Mouse (Mus musculus) MEL (cell line): ENCODE results near the gene Cpsf6. TPM values are rescaled to one million over a fixed set of nuclear protein-coding genes. Genes with fewer than 3 reads are reported as not detected.

Experiments
- DNase-seq: peaks from one replicate; pipeline ENCODE4 v3.0.0; 2011; ENCODE audit warnings: low read depth, low spot score
- H3K27ac ChIP-seq: 2 replicates; pipeline ENCODE4 v1.5.1; 2012; ENCODE audit warnings: low read depth, mild to moderate bottlenecking, control low read depth, low read length, moderate library complexity; ENCODE audit not compliant: control insufficient read depth
- H3K27me3 ChIP-seq, 2 experiments: fragments of 150-350 bp in 1 of 2; sonication (generic) in 1 of 2; 2 replicates each; pipeline ENCODE4 v1.6.1; 2012; ENCODE audit warnings: low read length in 2 of 2, mild to moderate bottlenecking in 2 of 2, improper control_type of control experiment in 1 of 2, moderate library complexity in 1 of 2; ENCODE audit not compliant: insufficient read depth in 2 of 2, control insufficient read depth in 1 of 2
- H3K36me3 ChIP-seq, 2 experiments: 2 replicates each; pipeline ENCODE4 v1.6.1; 2012 to 2014; ENCODE audit warnings: low read length in 2 of 2, improper control_type of control experiment in 1 of 2, inconsistent platforms in 1 of 2, mild to moderate bottlenecking in 1 of 2; ENCODE audit not compliant: insufficient read depth in 2 of 2, control insufficient read depth in 1 of 2
- H3K4me1 ChIP-seq, 2 experiments: fragments of 150-350 bp in 1 of 2; sonication (generic) in 1 of 2; 2 replicates each; pipeline ENCODE4 v1.6.1; 2012; ENCODE audit warnings: low read length in 2 of 2, improper control_type of control experiment in 1 of 2, mild to moderate bottlenecking in 1 of 2; ENCODE audit not compliant: insufficient read depth in 2 of 2, control insufficient read depth in 1 of 2
- H3K4me3 ChIP-seq, 2 experiments: fragments of 150-350 bp in 1 of 2; sonication (generic) in 1 of 2; 2 replicates each; pipeline ENCODE4 v1.5.1; 2012; ENCODE audit warnings: low read depth in 2 of 2, low read length in 2 of 2, mild to moderate bottlenecking in 2 of 2, moderate library complexity in 2 of 2, control low read depth in 1 of 2, improper control_type of control experiment in 1 of 2; ENCODE audit not compliant: control insufficient read depth in 1 of 2, insufficient read depth in 1 of 2
- H3K79me2 ChIP-seq: 2 replicates; pipeline ENCODE4 v1.6.1; 2012; ENCODE audit warnings: mild to moderate bottlenecking, low read length, moderate library complexity; ENCODE audit not compliant: control insufficient read depth, poor library complexity, insufficient read depth
- H3K9ac ChIP-seq: 2 replicates; pipeline ENCODE4 v1.6.1; 2012; ENCODE audit warnings: low read depth, mild to moderate bottlenecking, control low read depth, low read length, moderate library complexity; ENCODE audit not compliant: control insufficient read depth, poor library complexity, severe bottlenecking
- H3K9me3 ChIP-seq: fragments of 150-350 bp; sonication (generic); replicated peaks from 2 replicates; pipeline ENCODE4 v1.6.1; 2012; ENCODE audit warnings: mild to moderate bottlenecking, low read length, improper control_type of control experiment, moderate library complexity; ENCODE audit not compliant: insufficient read depth
- CHD1 ChIP-seq: IDR thresholded peaks from 2 replicates; pipeline ENCODE4 v1.6.1; 2012; ENCODE audit warnings: low read depth, mild to moderate bottlenecking, inconsistent platforms, low read length, improper control_type of control experiment
- CHD2 ChIP-seq: IDR thresholded peaks from 2 replicates; pipeline ENCODE4 v1.6.1; 2011; ENCODE audit warnings: low read length, improper control_type of control experiment
- CTCF ChIP-seq, 3 experiments: IDR thresholded peaks in 2 of 3; conservative IDR thresholded peaks in 1 of 3; 2 replicates each; pipeline ENCODE4 v1.5.1; 2011 to 2012; ENCODE audit warnings: low read length in 3 of 3, low read depth in 2 of 3, mild to moderate bottlenecking in 2 of 3, improper control_type of control experiment in 1 of 3, inconsistent platforms in 1 of 3, mixed read lengths in 1 of 3, moderate library complexity in 1 of 3; ENCODE audit not compliant: control insufficient read depth in 1 of 3, insufficient read depth in 1 of 3, poor library complexity in 1 of 3, severe bottlenecking in 1 of 3
- E2F4 ChIP-seq: IDR thresholded peaks from 2 replicates; pipeline ENCODE4 v1.6.1; 2011; ENCODE audit warnings: low read depth, low read length, improper control_type of control experiment, borderline replicate concordance
- EP300 ChIP-seq, 2 experiments: IDR thresholded peaks; 2 replicates each; pipeline ENCODE4 v1.6.1; 2011; ENCODE audit warnings: improper control_type of control experiment in 2 of 2, low read length in 2 of 2, low read depth in 1 of 2, mild to moderate bottlenecking in 1 of 2
- ETS1 ChIP-seq: IDR thresholded peaks from 2 replicates; pipeline ENCODE4 v1.6.1; 2012; ENCODE audit warnings: low read depth, mild to moderate bottlenecking, inconsistent platforms, low read length, improper control_type of control experiment, moderate library complexity
- GABPA ChIP-seq: IDR thresholded peaks from 2 replicates; pipeline ENCODE4 v1.6.1; 2012; ENCODE audit warnings: low read depth, mild to moderate bottlenecking, inconsistent platforms, low read length, improper control_type of control experiment, moderate library complexity
- HCFC1 ChIP-seq: IDR thresholded peaks from 2 replicates; pipeline ENCODE4 v1.6.1; 2012; ENCODE audit warnings: low read depth, mild to moderate bottlenecking, inconsistent platforms, low read length, improper control_type of control experiment, moderate library complexity
- JUND ChIP-seq: IDR thresholded peaks from 2 replicates; pipeline ENCODE4 v1.6.1; 2011; ENCODE audit warnings: low read depth, mild to moderate bottlenecking, improper control_type of control experiment, low read length
- KAT2A ChIP-seq: conservative IDR thresholded peaks from 2 replicates; pipeline ENCODE4 v1.6.1; 2012; ENCODE audit warnings: low read depth, low read length, improper control_type of control experiment, inconsistent platforms
- MAFK ChIP-seq: IDR thresholded peaks from 2 replicates; pipeline ENCODE4 v1.6.1; 2011; ENCODE audit warnings: low read depth, mild to moderate bottlenecking, low read length, improper control_type of control experiment, borderline replicate concordance
- MAX ChIP-seq: IDR thresholded peaks from 2 replicates; pipeline ENCODE4 v1.6.1; 2011; ENCODE audit warnings: low read length, improper control_type of control experiment
- MXI1 ChIP-seq: IDR thresholded peaks from 2 replicates; pipeline ENCODE4 v1.6.1; 2011; ENCODE audit warnings: mild to moderate bottlenecking, low read depth, low read length, improper control_type of control experiment
- MYC ChIP-seq: IDR thresholded peaks from 2 replicates; pipeline ENCODE4 v1.6.1; 2011; ENCODE audit warnings: low read depth, mild to moderate bottlenecking, low read length, improper control_type of control experiment, moderate library complexity
- NELFE ChIP-seq: IDR thresholded peaks from 2 replicates; pipeline ENCODE4 v1.6.1; 2011; ENCODE audit warnings: low read depth, low read length, improper control_type of control experiment
- NRF1 ChIP-seq: IDR thresholded peaks from 2 replicates; pipeline ENCODE4 v1.6.1; 2014; ENCODE audit warnings: low read depth, mild to moderate bottlenecking, inconsistent platforms, low read length, improper control_type of control experiment, moderate library complexity; ENCODE audit not compliant: poor library complexity, insufficient read depth, severe bottlenecking
- POLR2AphosphoS2 ChIP-seq: IDR thresholded peaks from 2 replicates; pipeline ENCODE4 v1.6.1; 2011; ENCODE audit warnings: low read length, improper control_type of control experiment
- POLR2AphosphoS5 ChIP-seq: IDR thresholded peaks from 2 replicates; pipeline ENCODE4 v1.6.1; 2012; ENCODE audit warnings: low read depth, borderline replicate concordance, mild to moderate bottlenecking, inconsistent platforms, low read length, moderate library complexity, mixed read lengths
- RCOR1 ChIP-seq: IDR thresholded peaks from 2 replicates; pipeline ENCODE4 v1.6.1; 2012; ENCODE audit warnings: low read depth, mild to moderate bottlenecking, inconsistent platforms, low read length, improper control_type of control experiment
- SIN3A ChIP-seq: IDR thresholded peaks from 2 replicates; pipeline ENCODE4 v1.6.1; 2012; ENCODE audit warnings: low read length, improper control_type of control experiment, inconsistent platforms
- TAL1 ChIP-seq: IDR thresholded peaks from 2 replicates; pipeline ENCODE4 v1.6.1; 2012; ENCODE audit warnings: mild to moderate bottlenecking, inconsistent platforms, low read length, moderate library complexity, mixed read lengths
- TBP ChIP-seq: IDR thresholded peaks from 2 replicates; pipeline ENCODE4 v1.8.0; 2011; ENCODE audit warnings: low read depth, low read length, improper control_type of control experiment
- TCF12 ChIP-seq: IDR thresholded peaks from 2 replicates; pipeline ENCODE4 v1.6.1; 2014; ENCODE audit warnings: low read depth, mild to moderate bottlenecking, inconsistent platforms, low read length, improper control_type of control experiment, moderate library complexity
- UBTF ChIP-seq: IDR thresholded peaks from 2 replicates; pipeline ENCODE4 v1.6.1; 2012; ENCODE audit warnings: low read depth, mild to moderate bottlenecking, inconsistent platforms, low read length, improper control_type of control experiment, moderate library complexity, borderline replicate concordance; ENCODE audit not compliant: insufficient read depth
- USF2 ChIP-seq, 2 experiments: IDR thresholded peaks; 2 replicates each; pipeline ENCODE4 v1.6.1; 2011 to 2012; ENCODE audit warnings: improper control_type of control experiment in 2 of 2, low read length in 2 of 2, borderline replicate concordance in 1 of 2, inconsistent platforms in 1 of 2, low read depth in 1 of 2, mild to moderate bottlenecking in 1 of 2; ENCODE audit not compliant: insufficient read depth in 1 of 2
- ZC3H11A ChIP-seq: IDR thresholded peaks from 2 replicates; pipeline ENCODE4 v1.6.1; 2012; ENCODE audit warnings: low read depth, mild to moderate bottlenecking, inconsistent platforms, low read length, improper control_type of control experiment
- ZNF384 ChIP-seq: IDR thresholded peaks from 2 replicates; pipeline ENCODE4 v1.6.1; 2012; ENCODE audit warnings: low read depth, mild to moderate bottlenecking, inconsistent platforms, low read length, improper control_type of control experiment
- polyA plus RNA-seq, 2 experiments: library from polyadenylated mRNA; stranded (reverse) in 1 of 2; unstranded in 1 of 2; fragments of >175 nt in 1 of 2; fragments of >200 nt in 1 of 2; gene quantifications; 2 replicates each; pipeline versions ENCODE4 v1.2.1 to v1.2.4; 2012; ENCODE audit warnings: low replicate concordance in 2 of 2, low read depth in 1 of 2; ENCODE audit not compliant: insufficient read length in 2 of 2, insufficient read depth in 1 of 2, missing spikeins in 1 of 2
- total RNA-seq: library from RNA; depleted of rRNA; stranded (reverse); fragments of 300-350 nt; gene quantifications from 2 replicates; pipeline ENCODE4 v1.2.3, GENCODE M21; 2012

Cpsf6 gene
- total and polyA plus RNA-seq, 3 experiments = 85.7 to 88.2 TPM; not detected in 1

DNA sequence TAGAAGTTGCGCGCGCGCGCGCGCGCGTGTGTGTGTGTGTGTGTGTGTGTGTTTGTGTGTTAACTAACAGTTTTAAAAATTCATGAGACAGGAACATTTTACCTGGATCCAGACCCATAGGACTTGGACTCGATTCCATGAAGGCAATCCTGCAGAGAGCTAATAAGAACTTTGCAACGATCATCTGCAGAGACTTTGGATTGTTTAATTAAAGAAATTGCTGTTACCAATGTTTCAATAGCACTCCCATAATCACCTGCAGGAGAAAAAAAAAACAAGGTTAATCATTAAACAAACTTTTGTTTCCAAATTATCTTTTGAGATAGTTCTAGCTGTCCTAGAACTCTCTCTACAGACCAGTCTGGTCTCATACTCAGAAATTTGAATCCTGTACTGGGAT, 20.9 kb downstream of the Cpsf6 start:
- TF ChIP-seq TBP (no peak), MAX (no peak), EP300 (IDR thresholded peaks at IDR 0.05; ENCODE audit: low read depth in 1 of 2, low read length in 2 of 2) (no peak), ZNF384 (no peak), POLR2AphosphoS2 (no peak), KAT2A (no peak), HCFC1 (no peak), TAL1 (no peak), ETS1 (no peak), CHD2 (no peak), CTCF (IDR thresholded peaks at IDR 0.05 in 2 of 3, conservative IDR thresholded peaks at IDR 0.05 in 1 of 3; ENCODE audit: control insufficient read depth in 1 of 3, insufficient read depth in 1 of 3, low read depth in 2 of 3, low read length in 3 of 3, poor library complexity in 1 of 3, severe bottlenecking in 1 of 3) (no peak), POLR2AphosphoS5 (no peak), TCF12 (no peak), SIN3A (no peak)
- Histone ChIP-seq H3K4me1 (no peaks in the 10 kb centered on the region), H3K27ac (no peak overlapping the region), H3K9ac (no peak overlapping the region), H3K4me3 (no peak overlapping the region), H3K9me3 (no peaks in the 10 kb centered on the region), H3K36me3 (peaks cover 0 to 69% of the 10 kb centered on the region in 2 experiments; a peak in 2 of 4 replicates), H3K79me2 (peaks cover 3% of the 10 kb centered on the region; the same call in 1 of the 2 replicates), H3K27me3 (no peaks in the 10 kb centered on the region)
- no peak for DNase-seq

DNA sequence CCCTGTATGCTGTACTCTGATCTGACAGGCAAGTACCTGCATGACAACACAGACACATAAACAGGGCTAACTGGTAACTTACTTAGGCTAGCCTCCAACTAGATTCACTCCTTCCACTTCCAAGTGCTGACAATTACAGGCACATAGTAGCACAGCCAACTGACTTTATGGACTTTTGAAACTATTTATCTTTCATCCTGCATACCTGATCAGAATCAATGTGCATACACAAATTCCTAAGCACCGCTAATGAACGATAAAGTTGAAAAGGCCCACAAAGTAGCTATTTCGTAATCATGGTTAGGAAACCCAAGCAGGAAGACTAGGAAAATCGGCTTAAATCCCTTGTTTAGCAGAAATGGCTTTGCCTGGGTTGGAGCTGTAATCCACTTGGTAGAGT, 36.8 kb downstream of the Cpsf6 start:
- Histone ChIP-seq H3K4me3 (no peak overlapping the region), H3K36me3 (peaks cover 3 to 20% of the 10 kb centered on the region in 2 experiments), H3K9me3 (no peaks in the 10 kb centered on the region), H3K27me3 (no peaks in the 10 kb centered on the region), H3K27ac (no peak overlapping the region), H3K79me2 (no peaks in the 10 kb centered on the region), H3K9ac (no peak overlapping the region), H3K4me1 (peaks cover 0 to 3% of the 10 kb centered on the region in 2 experiments; a peak in 1 of 4 replicates)
- no peak for DNase-seq
- TF ChIP-seq MXI1 (no peak), ZC3H11A (no peak), MAFK (no peak), TBP (no peak), ZNF384 (no peak)

DNA sequence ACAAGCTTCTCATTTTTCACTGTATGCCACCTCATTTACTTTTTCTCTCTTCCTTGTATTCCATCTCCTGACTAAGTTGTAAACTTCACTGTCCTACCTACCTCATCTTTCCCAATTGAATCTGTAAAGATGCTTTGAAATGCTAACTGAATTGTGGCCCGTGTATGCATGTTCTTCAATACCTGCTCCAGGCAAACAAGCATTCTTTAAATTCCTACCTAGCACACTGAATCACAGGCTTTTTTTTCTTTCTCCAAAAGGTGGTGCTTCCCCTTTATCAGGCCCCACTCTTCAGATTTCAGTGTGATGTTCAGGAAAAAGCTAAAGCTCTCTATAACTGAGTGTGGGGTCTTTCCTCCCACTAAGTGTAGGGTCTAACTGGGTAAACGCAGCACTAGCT, 37.4 kb downstream of the Cpsf6 start:
- H3K36me3 ChIP-seq = peaks cover 3 to 16% of the 10 kb centered on the region in 2 experiments
- DNase-seq = no peak
- H3K4me3 ChIP-seq = no peak overlapping the region
- H3K27ac ChIP-seq = no peak overlapping the region
- no peaks in the 10 kb centered on the region for H3K9me3 ChIP-seq
- H3K9ac ChIP-seq = no peak overlapping the region
- H3K27me3 ChIP-seq = no peaks in the 10 kb centered on the region
- no peaks in the 10 kb centered on the region for H3K79me2 ChIP-seq
- peaks cover 0 to 3% of the 10 kb centered on the region in 2 experiments; a peak in 1 of 4 replicates for H3K4me1 ChIP-seq
- TF ChIP-seq SIN3A = no peak
- no peak for TF ChIP-seq CHD1
- TF ChIP-seq POLR2AphosphoS2 = no peak
- TF ChIP-seq E2F4 = no peak
- TF ChIP-seq NRF1 = no peak
- TF ChIP-seq RCOR1 = no peak
- no peak for TF ChIP-seq CHD2
- TF ChIP-seq MAFK = no peak
- no peak for TF ChIP-seq JUND
- no peak for TF ChIP-seq NELFE
- no peak for TF ChIP-seq TAL1
- no peak for TF ChIP-seq MYC
- no peak for TF ChIP-seq USF2 (IDR thresholded peaks at IDR 0.05; ENCODE audit: borderline replicate concordance in 1 of 2, insufficient read depth in 1 of 2, low read depth in 1 of 2, low read length in 2 of 2)
- no peak for TF ChIP-seq GABPA
- TF ChIP-seq UBTF = no peak
- TF ChIP-seq MAX = no peak
